Mouse (Mus musculus) stomach, postnatal 0 days (tissue): Measurements from ENCODE around the gene Smarca2. TPM values are rescaled to one million over a fixed set of nuclear protein-coding genes. Genes with fewer than 3 reads are reported as not detected.
"Not testable (repeated sequence)": the region's sequence is repeated elsewhere in the genome, so short reads cannot be mapped to it uniquely, and the experiment has no call there.

Source experiments
- ATAC-seq: fragments of 200-750 bp; cut with Nextera tagmentation; 2 replicates; pipeline ENCODE4 v1.8.0; 2017; ENCODE audit not compliant: low FRiP score, low TSS enrichment
- DNase-seq: peaks from one replicate; pipeline ENCODE4 v3.0.0-alpha.2; 2016; ENCODE audit warnings: low spot score
- H3K27ac ChIP-seq: fragments of 300-500 bp; sonication (generic); replicated peaks from 2 replicates; pipeline ENCODE4 v1.5.1; 2014; ENCODE audit warnings: mild to moderate bottlenecking, control low read depth
- H3K27me3 ChIP-seq: fragments of 300-500 bp; sonication (generic); 2 replicates; pipeline ENCODE4 v1.6.1; 2014; ENCODE audit warnings: low read length; ENCODE audit not compliant: control insufficient read depth, insufficient read depth
- H3K36me3 ChIP-seq: fragments of 300-500 bp; sonication (generic); 2 replicates; pipeline ENCODE4 v1.6.1; 2014; ENCODE audit warnings: low read length, mixed read lengths; ENCODE audit not compliant: control insufficient read depth, insufficient read depth
- H3K4me1 ChIP-seq: fragments of 300-500 bp; sonication (generic); replicated peaks from 2 replicates; pipeline ENCODE4 v1.6.1; 2014; ENCODE audit warnings: antibody characterized with exemption; ENCODE audit not compliant: control insufficient read depth, insufficient read depth
- H3K4me2 ChIP-seq: fragments of 300-500 bp; sonication (generic); replicated peaks from 2 replicates; pipeline ENCODE4 v1.6.1; 2014; ENCODE audit warnings: low read depth, mild to moderate bottlenecking, control low read depth, moderate library complexity
- H3K4me3 ChIP-seq: fragments of 300-500 bp; sonication (generic); 2 replicates; pipeline ENCODE4 v1.5.1; 2014; ENCODE audit warnings: low read depth, low read length, control low read depth
- H3K9ac ChIP-seq: fragments of 300-500 bp; sonication (generic); 2 replicates; pipeline ENCODE4 v1.6.1; 2014; ENCODE audit warnings: mild to moderate bottlenecking, low read length, control low read depth, mixed read lengths
- H3K9me3 ChIP-seq: fragments of 300-500 bp; sonication (generic); 2 replicates; pipeline ENCODE4 v1.6.1; 2016; ENCODE audit warnings: low read length; ENCODE audit not compliant: control insufficient read depth
- CTCF ChIP-seq: IDR thresholded peaks from 2 replicates; pipeline ENCODE4 v1.5.1; 2016; ENCODE audit warnings: antibody characterized with exemption, low read depth, mild to moderate bottlenecking, moderate library complexity
- EP300 ChIP-seq: optimal IDR thresholded peaks from 2 replicates; pipeline ENCODE3; 2016; ENCODE audit warnings: antibody characterized with exemption
- WGBS: fragments of 180-500 bp; shearing (Covaris S2); extraction: QIAGEN DNeasy Blood & Tissue Kit; methylation state at CpG from one replicate; pipeline ENCODE4 v1.1.7; 2014; 5-methylcytosine and 5-hydroxymethylcytosine counted together
- polyA plus RNA-seq: library from polyadenylated mRNA; unstranded; fragments of >200 nt; fragmentation: Nextera tagmentation; extraction: Ambion mirVana; gene quantifications from 2 replicates; pipeline ENCODE4 v1.2.1, GENCODE M21; 2015

The Smarca2 gene
- polyA plus RNA-seq, 1 experiment from 2014 or later, result 21.3 TPM

DNA sequence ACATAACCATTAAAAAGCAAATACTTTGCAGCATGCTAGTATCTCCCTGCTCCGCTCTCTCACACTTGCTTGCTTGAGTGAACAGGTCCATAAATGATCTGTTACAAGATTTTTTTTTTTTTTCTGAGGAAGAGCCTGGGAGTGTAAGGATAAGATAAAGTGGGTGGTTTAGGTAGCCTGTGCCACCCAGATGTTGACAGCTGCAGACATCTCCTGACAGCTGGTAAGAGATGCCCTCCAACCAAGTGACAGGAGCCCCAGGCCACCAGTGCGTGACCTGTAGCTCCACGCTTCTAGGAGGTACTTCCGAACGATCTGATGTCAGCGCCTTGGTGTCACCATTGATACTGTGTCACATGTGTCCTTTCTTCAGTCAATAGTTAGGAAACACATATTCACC lies 65.2 kb downstream of the Smarca2 start:
- TF ChIP-seq CTCF, result no peak
- no peak for TF ChIP-seq EP300
- Histone ChIP-seq H3K4me2 (no peak overlapping the region), H3K27me3 (no peaks in the 10 kb centered on the region), H3K4me1 (no peaks in the 10 kb centered on the region), H3K27ac (no peak overlapping the region), H3K9me3 (no peaks in the 10 kb centered on the region), H3K36me3 (peaks cover 25% of the 10 kb centered on the region), H3K4me3 (no peak overlapping the region), H3K9ac (no peak overlapping the region)
- ATAC-seq (no peak), DNase-seq (no peak)
- 94% methylated on average over 6 of the region's 6 CpGs for whole genome bisulfite sequencing

DNA sequence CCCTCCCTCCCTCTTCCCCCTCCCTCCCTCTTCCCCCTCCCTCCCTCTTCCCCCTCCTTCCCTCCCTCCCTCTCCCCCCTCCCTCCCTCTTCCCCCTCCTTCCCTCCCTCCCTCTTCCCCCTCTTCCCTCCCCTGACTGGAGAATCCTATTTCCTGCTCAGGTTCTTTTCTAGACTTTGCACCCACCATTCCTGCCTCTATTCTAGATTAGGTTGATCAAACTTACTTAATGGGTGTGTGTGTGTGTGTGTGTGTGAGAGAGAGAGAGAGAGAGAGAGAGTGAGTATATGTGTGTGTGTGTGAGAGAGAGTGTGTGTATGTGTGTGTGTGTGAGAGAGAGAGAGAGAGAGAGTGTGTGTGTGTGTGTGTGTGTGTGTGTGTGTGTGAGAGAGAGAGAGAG lies 66.6 kb downstream of the Smarca2 start:
- H3K36me3 ChIP-seq, result peaks cover 25% of the 10 kb centered on the region
- not testable (repeated sequence) for H3K27me3 ChIP-seq, DNase-seq, H3K4me1 ChIP-seq, H3K27ac ChIP-seq, H3K4me2 ChIP-seq, H3K9ac ChIP-seq, H3K9me3 ChIP-seq, H3K4me3 ChIP-seq
- ATAC-seq, result peak; percentile 88

DNA sequence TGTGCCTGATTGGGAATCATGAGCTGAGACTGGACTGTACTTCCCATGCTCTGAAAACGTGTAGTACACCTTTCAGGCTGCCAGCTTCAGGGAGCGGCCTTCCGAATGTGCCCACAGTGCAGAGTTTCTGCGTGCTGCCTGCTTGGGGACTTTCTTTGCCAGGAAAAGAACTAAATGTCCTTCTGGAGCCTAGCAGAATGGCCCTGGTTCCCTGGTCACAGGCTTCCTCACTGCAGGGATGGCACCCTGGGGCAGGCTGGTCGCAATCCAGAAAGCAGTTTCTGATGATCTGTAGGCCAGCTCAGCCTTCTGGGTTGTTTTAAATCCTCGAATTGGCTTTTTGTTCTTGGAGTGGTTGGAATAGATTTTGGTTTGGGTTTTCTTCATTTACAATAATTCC lies 71.1 kb downstream of the Smarca2 start:
- Histone ChIP-seq H3K9me3 (no peaks in the 10 kb centered on the region), H3K27ac (no peak overlapping the region), H3K36me3 (peaks cover 17% of the 10 kb centered on the region), H3K4me1 (no peaks in the 10 kb centered on the region), H3K4me3 (no peak overlapping the region), H3K4me2 (no peak overlapping the region), H3K27me3 (no peaks in the 10 kb centered on the region), H3K9ac (no peak overlapping the region)
- TF ChIP-seq CTCF, result no peak
- TF ChIP-seq EP300, result no peak
- DNase-seq (no peak), ATAC-seq (no peak)
- WGBS, result 61% methylated on average over 6 of the region's 6 CpGs

DNA sequence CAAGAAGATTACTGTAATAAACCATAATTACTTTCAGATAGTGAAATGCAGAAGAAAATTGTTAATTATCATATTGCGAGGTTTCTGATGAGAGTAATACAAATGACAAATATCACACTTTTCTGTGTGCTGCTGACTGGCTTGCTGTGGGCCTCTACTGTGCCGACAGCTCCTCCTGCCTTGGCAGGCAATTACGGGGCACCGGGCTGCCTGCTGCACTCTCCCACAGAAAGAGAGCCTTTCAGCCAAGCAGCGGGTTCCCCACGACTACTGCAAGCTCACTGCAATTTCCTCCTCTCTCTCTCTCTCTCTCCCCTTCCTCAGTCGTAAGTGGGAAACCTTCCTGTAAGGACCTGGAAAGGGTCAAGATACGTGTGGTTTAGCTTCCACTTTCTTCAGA lies 73.7 kb downstream of the Smarca2 start:
- WGBS, result 54% methylated on average over 8 of the region's 8 CpGs
- Histone ChIP-seq H3K27me3 (no peaks in the 10 kb centered on the region), H3K4me2 (no peak overlapping the region), H3K9me3 (no peaks in the 10 kb centered on the region), H3K27ac (no peak overlapping the region), H3K4me3 (no peak overlapping the region), H3K9ac (no peak overlapping the region), H3K4me1 (no peaks in the 10 kb centered on the region), H3K36me3 (peaks cover 10% of the 10 kb centered on the region; the same call in 1 of the 2 replicates)
- ATAC-seq, result no peak
- TF ChIP-seq CTCF (no peak), EP300 (no peak)
- DNase-seq, result no peak

DNA sequence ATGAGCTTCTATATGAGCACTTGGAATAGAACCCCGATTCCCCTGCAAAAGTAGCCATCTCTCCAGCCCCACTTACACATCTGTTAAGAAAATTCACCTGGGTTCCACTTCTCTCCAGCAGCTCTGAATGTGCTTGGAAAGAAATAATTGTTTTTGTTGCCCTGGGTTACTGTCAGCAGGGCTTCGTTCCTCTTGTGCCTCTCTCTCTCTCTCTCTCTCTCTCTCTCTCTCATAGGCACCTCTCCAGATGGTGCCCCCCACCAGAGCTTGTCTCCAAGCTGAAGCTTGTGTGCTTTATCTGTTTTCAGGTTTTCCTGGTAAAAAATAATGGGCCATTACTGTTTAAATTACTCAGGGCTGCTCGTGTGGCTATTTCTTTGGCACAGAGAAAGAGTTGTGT lies 74.8 kb downstream of the Smarca2 start:
- no peak overlapping the region for H3K9ac ChIP-seq
- ATAC-seq, result no peak
- no peaks in the 10 kb centered on the region for H3K4me1 ChIP-seq
- H3K27me3 ChIP-seq, result no peaks in the 10 kb centered on the region
- H3K4me2 ChIP-seq, result no peak overlapping the region
- no peak overlapping the region for H3K4me3 ChIP-seq
- no peaks in the 10 kb centered on the region for H3K9me3 ChIP-seq
- 70% methylated on average over 3 of the region's 3 CpGs for WGBS
- TF ChIP-seq CTCF, result no peak
- no peak for TF ChIP-seq EP300
- no peak overlapping the region for H3K27ac ChIP-seq
- no peak for DNase-seq
- H3K36me3 ChIP-seq, result peaks cover 4% of the 10 kb centered on the region; the same call in 1 of the 2 replicates

DNA sequence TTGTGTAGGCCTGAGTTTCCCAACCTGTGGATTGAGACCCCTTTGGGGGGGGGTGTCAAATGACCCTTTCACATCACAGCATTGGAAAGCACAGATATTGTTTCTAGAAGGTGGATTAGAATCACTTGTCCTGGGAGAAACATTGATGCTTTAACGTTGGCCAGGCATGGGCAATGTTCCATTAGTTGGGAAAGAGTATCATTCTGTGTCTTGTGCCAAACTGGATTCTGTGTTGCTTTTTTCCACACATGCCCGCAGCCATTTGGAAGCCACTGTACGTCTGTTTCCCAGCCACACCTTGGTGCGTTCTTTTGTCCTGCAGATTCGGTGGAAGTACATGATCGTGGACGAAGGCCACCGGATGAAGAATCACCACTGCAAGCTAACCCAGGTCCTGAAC lies 76.7 kb downstream of the Smarca2 start:
- Histone ChIP-seq H3K27me3 (no peaks in the 10 kb centered on the region), H3K36me3 (peaks cover 4% of the 10 kb centered on the region; the same call in 1 of the 2 replicates), H3K4me2 (no peak overlapping the region), H3K4me3 (no peak overlapping the region), H3K9me3 (no peaks in the 10 kb centered on the region), H3K9ac (no peak overlapping the region), H3K27ac (no peak overlapping the region), H3K4me1 (no peaks in the 10 kb centered on the region)
- TF ChIP-seq CTCF (no peak), EP300 (no peak)
- no peak for DNase-seq
- ATAC-seq, result no peak
- WGBS, result 93% methylated on average over 8 of the region's 8 CpGs

DNA sequence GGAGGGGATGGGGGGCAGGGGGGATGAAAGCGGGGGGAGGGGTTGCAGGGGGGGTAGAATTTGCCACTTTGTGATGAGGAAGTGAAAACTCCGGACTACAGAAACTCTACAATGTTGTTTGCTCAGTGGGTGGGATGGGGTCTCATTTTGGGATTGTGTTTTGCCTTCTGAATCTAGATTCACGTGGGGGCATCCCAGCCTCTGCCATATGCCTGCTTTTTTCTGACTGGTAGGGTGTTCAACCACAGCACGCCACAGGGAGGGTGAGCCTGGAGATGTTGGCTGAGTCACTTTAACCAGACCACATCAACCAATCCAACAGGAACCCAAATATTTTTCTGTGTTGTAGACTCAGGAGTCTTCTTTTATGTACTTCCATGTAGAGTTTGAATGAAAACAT lies 77.3 kb downstream of the Smarca2 start:
- no peak overlapping the region for H3K4me3 ChIP-seq
- no peaks in the 10 kb centered on the region for H3K9me3 ChIP-seq
- WGBS, result 88% methylated on average over 4 of the region's 4 CpGs
- DNase-seq (no peak), ATAC-seq (no peak)
- no peak overlapping the region for H3K4me2 ChIP-seq
- peaks cover 4% of the 10 kb centered on the region; the same call in 1 of the 2 replicates for H3K36me3 ChIP-seq
- no peak overlapping the region for H3K27ac ChIP-seq
- H3K4me1 ChIP-seq, result no peaks in the 10 kb centered on the region
- no peak overlapping the region for H3K9ac ChIP-seq
- TF ChIP-seq CTCF (no peak), EP300 (no peak)
- H3K27me3 ChIP-seq, result no peaks in the 10 kb centered on the region
